Mouse (Mus musculus) ZHBTc4 (cell line): Measurements from ENCODE around the gene Necap2.
A peak's percentile ranks its signal among the peaks of the same experiment; 100 is the strongest.

Source experiments
- DNase-seq: peaks from one replicate; pipeline ENCODE4 v3.0.0-alpha.2; 2011; ENCODE audit warnings: low read depth, low spot score

Necap2 gene

DNA sequence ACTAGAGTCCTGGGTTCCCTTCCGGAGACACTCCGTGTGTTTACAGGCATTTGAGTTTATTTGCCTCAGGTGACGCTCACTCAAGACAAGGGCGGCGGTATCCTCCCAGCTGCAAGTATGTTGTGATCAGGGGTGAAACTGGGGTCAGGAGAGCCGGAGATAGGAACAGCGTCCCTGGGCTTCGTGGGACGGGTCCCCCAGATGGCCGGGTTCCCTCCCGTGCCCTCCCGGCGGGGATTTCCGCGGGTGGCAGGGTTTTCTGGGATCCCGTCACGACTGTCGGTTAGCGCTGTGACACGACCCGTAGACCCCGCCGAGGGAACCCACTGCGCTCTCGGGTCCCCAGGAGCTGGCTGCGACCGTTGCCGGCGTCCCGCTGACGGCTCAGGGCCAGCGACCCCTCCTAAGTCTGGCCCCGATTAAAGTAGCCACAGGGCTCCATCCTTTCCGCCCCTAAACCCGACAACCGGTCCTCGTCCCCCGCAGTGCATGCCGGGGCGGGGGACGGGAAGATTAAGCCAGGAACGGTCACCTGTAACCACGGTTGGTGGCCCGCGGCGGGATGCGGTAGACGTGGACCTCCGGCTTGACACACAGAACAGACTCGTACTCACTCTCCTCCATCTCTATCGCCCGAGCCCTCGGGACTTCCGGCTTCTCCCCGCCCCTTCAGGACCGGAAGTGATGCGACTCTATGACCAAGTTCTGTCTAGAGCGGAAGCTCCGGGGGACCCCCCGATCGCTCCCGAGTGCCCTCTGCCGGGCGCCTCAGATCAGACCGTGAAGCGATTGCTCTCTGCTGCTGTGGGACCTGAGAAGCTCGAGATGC lies at the start of gene Necap2:
TSS of gene Necap2 (minus strand) at position 677 of the 829 bp plus-strand sequence.
- DNase-seq = peak; percentile 98

DNA sequence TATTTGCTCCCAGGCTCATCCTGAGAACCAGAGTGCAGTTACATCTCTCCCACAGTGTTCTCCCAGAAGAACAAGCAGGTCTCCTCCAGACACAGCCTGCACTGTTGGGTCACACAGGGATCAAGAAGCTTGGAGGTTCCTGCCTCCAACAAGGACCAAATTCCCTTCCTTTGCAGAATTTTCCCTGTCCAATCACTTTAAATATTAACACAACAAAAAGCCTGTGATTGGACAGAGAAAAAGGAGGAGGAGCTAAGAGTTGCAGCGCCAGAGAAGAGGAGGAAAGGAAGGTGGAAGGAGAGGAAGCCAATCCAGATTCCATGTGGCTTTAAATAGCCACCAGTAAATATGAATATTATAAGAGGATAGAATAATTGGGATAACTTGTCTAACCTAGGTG lies 44.9 kb upstream of the Necap2 start:
- no peak for DNase-seq

DNA sequence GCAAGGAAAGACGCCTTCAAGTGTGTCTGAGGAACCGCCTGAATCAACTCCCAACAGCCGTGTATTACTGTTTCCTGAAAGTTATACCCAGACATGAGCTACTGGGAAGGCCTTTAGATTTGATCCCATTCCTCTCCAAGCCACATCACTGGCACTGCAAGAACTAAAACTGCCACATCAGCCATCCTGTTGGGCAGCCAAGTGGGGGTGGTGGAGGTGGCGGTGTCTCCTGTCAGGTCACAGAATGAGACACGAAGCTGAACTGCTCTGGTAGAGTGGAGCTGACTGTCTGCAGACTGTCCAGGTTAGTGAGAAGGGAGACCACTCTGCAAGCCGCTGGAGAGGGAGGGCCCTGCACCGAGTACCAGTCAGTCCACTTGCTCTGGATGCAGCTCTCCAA lies 44.5 kb upstream of the Necap2 start:
- DNase-seq = no peak

DNA sequence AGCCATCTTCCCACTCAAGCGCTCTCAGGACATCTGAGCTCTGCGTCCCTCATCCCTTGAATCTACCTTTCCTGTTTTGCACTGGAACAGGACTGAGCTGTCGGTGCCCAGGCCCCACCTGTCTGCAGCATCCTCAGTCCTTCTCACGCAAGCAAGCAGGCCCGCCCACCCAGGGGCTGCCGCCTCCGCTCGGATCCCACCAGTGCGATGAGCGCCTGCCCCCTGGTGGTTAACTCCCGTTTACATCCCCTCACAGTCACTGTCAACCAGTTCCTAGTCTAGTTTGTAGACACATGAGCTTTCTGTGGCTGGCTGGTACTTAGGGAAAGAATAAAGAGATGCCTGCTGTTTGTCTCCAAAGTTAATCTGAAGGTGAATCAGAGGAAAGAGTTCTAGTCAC lies 42.5 kb upstream of the Necap2 start:
- peak; percentile 91 for DNase-seq

DNA sequence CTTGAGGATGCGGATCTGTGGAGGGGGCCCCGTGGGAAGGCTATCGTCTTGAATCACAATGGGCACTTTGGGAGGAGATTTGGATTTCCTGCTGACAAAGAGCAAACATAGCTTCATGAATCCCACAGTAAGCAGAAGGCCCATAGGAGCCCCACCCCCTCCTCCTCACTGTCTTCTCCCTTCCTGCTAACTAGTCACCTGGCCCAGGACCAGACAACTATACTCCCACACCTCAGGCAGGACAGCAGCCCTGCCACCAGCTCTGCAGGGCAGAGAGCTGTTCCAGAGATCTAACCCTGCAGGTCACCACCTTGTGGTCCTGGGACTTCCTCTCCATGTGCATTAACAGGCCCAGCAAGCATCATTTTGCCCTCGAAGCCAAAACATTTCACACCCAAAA lies 40.5 kb upstream of the Necap2 start:
- no peak for DNase-seq

DNA sequence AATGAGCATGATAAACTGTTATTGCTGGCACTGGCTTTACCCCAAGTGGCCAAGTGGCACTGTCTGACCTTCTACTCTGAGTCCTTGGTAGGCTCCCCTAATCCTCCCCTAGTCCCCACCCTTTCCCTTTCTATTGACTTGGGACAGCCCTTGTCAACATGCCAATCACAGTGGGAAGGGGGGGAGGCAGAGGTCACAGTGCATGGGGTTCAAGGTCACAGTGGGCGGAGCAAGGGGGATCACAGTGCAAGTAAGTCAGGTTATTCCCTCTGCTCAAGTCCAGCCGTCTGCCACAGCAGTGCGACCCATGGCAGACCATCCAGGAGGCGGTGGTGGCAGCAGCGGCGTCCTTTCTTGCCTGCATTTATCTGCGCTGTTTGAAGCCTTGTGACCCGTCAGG lies 37.2 kb upstream of the Necap2 start:
- peak; percentile 83 for DNase-seq

DNA sequence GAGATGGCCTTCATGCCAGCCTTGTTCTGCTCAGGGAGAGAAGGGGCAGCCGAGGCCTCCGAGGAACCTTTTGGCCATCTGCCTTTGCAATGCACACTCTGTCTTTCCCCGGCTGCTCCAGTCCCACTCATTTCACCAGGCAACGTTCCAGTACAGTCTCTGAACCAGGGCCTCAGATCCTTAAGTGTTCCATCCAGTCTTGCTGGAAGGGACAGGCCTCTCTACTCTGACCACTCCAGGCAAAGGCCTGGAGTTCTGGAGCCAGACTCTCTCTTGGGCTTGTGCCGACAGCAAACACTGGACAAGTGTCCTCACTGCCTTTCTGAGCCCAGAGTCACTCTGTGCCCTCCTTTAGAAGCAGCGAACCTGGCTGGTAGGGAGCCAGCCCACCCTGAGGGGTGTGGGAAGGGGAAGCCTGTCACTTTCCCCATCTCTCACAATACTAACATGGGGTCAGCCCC lies 36.4 kb upstream of the Necap2 start:
- DNase-seq = no peak

DNA sequence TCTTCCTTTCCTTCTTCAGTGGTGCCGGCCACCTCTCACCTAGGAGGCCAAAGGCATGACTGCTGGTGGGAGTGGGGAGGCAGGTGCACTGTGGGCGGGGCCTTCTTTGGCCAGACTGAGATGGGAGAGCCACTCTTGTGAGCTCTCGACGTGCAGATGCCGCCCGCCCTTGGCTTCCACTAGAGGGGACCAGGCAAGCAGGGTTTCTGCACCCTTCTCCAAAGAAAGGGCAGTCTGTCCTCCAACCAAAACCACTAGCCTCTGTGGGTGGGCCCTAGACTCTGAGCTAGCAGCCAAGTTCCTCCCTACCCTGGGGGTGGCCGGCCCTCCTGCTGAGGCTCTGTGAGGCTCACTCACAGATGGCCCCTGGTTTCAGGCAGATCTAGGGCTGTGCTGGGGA lies 35.7 kb upstream of the Necap2 start:
- peak; percentile 76 for DNase-seq

DNA sequence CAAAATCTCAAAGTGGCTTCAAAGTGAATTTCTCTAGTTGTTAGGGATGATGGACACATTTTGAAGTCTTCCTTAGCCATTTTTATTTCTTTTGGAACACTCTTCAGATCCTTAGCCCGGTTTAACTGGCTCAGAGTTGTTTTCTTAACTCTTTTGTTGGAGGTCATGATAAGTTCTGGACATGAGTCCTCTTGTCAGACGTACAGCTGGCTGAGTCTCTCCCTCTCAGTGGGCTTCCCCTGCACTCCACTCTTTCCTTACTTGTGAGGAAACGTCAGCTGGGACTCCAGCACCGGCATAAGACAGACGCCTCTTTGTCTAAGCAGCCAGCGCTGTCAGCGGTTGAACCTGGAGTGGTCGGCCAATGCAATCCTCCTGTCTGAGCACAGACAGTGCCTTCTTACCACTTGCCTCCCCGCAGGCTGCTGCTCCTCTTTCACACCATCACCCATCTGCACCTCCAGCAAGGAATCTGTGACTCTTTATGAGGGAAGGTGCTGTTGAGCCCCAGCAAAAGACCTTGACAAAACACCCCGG lies 30.1 kb upstream of the Necap2 start:
- DNase-seq = no peak

DNA sequence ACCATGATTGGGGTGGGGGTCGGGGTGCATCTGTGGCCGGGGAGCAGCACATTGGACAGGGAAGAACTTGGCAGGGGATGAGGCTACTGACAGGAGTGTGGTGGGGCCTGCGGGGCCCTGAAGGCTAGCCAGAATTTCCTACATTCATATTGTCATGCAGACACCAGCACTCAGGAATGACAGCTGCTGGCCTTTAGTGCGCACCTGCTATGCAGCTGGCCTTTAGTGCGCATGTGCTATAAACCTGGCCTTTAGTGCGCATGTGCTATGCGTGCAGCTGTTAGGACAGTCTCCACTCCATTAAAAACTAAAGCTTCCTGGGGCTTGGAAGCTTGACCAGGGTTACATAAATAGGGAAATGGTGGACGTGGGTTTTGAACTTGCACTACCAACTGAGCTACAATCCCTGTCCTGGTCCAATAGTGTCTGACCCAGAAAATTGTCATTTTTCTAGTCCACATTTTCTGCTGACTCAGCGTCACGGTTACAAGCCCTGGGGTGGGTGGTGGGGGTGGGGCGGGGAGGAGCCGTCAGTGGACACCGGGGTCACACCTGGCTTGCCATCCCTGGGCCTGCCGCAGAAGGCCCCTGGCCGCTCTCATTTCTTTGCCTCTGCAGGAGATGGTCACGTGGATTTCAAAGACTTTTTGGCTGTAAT lies 28.5 kb upstream of the Necap2 start:
- DNase-seq = no peak

DNA sequence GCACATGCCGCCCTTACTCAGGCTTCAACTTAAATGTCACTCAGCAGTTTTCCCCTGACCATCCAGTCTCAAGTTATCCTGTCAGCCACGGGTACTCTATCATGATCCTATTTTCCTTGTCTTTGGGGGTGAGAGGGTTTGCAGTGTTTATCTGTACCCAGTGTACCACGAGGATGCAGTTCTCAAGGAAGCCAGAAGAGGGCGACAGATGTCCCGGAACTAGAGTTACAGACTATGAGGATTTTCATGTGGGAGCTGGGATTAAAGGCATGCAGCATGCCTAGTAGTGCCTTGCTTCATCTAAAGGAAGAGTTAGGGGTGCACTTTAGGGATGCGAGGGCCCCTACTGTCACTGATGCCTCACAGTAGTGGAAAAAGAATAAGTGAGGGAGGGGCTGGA lies 23.7 kb upstream of the Necap2 start:
- DNase-seq = peak; percentile 86

DNA sequence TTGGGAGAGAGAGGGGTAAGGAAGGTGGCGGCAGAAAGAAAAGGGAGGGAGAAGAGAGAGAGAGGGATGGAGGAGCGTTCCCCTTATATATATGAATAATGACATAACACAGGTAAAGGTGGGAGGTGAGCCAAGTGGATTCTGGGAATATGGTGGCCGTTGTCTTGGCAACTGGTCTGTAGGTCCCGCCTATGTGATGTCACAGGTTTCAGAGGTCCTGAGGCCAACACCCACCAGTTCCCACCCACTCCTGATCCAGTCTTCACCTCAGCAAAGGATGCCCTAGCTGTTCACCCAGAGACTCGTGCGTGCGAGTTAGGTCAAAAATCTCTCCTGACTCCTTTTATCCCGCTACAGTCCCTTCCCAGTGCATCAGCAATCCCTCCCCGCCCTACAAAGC lies 23.1 kb upstream of the Necap2 start:
- peak; percentile 54 for DNase-seq

DNA sequence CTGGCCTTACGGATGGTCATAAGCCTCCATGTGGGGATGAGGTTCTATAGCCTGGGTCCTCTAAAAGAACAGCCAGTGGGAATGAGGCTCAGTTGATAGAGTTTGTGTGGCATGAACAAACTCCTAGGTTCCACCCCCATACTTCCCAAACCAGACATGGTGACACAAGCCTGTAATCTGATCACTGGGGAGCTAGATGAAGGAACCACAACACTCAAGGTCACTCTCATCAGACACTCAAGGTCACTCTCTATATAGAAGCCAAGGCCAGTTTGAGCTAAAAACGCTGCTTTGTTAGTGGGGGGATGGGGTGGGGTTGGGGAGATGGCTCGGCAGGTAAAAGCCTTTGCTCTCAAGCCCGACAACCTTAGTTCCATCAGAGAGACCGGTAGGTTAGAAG lies 21.8 kb upstream of the Necap2 start:
- no peak for DNase-seq

DNA sequence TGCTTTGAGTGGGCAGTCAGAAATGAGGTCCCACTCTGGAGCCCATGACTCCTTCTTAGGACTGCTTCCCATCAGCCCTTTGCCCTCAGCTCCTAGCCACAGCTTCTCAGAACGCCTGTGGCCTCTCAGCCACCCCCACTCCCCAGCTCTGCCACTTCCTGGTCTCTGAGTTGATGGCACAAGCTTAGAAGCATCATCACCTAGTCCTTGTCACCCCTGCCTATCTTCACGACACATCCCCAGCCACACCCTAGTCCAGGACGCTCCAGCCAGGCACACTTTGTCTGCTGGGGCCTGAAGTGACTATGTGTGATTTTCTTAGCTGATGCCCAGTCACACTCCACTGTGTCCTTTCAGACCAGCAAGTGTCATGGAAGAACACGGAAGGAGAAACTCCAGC lies 20.8 kb upstream of the Necap2 start:
- DNase-seq = no peak

DNA sequence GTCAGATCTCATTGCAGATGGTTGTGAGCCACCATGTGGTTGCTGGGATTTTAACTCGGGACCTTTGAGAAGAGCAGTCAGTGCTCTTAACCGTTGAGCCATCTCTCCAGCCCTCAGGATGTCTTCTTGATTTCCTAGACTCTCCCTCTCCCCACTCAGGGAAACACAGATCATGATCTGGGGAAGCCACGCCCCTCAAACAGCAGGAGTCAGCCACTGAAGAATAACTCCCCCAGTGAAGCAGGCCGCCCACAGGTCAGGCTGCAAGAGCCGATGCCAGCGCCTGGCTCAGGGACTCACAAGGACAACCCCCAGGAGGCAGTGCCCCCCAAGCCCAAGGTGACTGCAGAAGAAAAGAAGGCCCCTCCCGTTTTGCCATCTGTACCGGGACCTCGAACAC lies 18.6 kb upstream of the Necap2 start:
- peak; percentile 57 for DNase-seq

DNA sequence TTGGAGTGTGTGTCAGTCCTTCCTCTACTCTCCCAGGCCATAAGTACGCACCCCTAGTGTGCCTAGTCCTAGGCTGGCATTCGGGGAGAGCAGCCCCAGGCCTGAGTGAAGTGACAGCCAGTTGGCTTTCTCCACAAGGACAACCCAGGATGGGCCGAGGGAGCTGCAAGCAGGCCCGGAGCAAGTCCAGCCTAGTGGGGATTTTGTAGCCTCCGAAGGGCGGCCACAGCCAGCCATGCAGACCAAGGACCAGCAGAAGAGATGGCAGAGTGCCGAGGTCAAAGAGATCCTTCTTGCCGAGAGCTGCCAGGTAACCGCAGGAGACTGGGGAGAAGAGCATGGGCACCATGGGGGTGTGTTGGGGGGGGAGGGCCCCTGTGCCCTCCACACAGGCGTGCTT lies 16.9 kb upstream of the Necap2 start:
- DNase-seq = no peak

DNA sequence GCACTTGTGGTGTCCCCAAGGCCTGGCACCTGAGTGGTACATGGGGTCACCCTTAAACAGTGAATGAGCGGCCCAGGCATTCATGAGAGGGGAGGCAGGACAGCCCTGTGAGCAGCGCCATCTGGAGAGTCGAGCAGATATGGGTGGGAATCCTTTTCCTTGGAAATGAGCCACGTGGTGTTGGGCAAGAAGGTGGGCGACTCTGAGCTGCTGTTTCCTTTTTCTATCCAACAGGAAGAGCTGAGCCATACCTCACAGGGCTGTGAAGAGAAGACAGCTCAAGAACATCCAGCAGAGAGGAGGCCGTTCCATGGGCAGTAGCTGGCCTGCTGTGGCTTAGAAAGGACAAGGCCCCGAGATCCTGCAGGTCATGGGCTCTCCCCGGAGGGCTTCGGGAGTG lies 10.6 kb upstream of the Necap2 start:
- no peak for DNase-seq

DNA sequence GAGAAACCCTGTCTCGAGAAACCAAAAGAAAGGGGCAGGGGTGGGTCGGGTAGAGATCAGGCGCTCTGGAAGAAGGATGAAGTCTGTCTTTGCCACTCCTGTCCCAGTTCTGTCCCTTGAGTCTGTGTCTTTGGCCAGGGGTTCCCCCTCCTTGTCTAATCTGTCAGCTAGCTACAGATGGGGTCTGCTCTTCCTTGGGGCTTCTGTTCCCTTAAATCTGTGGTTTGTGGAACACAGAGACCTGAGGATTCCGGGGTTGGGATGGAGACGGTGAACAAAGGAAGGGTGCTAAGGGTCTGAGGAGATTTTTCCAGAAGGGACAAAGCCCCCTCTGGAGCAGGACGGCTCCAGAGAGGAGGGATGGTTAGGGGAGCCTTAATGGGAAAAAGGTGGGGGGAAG lies 9.9 kb upstream of the Necap2 start, which contains the start of gene Spata21:
TSS of gene Spata21 (plus strand) at position 301 of the 400 bp plus-strand sequence.
- DNase-seq = no peak

DNA sequence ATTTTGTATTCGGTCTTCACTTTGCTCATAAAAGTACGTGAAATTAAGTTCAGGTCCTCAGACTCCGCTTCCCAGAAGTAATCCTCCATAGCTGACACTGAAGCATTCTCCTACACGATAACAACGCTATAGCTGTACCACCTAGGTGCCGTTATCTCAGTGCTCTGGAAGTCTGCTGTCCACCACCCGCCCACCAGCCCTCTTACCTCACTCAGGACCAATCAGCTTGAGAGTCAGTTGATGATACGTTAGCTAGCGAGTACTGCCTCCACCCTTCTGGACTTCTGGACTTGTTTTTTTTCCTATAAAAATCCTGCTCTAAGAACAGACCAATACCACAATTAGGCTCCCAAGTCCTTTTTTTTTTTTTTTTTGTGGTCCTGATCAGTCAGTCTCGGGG lies 8.7 kb upstream of the Necap2 start:
- no peak for DNase-seq

DNA sequence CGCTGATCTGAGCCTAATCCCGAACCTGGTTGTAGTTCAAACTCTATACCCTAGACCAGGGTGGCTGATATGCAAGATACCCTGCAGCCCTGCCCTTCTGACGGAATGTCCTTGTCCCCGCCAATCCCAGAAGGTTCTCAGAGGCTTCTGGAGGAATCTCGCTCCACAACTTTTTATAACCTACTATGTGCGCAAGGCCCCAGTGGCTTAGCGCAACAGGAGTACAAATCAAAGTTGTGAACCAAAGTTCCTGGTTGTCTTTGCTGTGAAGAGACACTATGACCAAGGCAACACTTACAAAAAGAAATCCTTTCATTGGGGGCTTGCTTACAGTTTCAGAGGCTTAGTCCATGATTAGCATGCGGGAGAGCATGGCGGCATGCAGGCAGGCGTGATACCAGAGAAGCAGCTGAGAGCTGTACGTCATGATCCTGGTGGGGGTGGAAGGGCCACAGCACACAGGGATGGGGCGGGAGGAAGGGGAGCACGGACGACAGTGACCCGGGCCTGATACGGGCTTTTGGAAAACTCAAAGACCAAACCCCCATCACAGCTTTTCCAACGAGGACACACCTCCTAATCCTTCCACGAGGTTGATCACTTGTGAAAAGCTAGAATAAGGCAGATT lies 467 bp upstream of the Necap2 start:
- peak; percentile 51 for DNase-seq

DNA sequence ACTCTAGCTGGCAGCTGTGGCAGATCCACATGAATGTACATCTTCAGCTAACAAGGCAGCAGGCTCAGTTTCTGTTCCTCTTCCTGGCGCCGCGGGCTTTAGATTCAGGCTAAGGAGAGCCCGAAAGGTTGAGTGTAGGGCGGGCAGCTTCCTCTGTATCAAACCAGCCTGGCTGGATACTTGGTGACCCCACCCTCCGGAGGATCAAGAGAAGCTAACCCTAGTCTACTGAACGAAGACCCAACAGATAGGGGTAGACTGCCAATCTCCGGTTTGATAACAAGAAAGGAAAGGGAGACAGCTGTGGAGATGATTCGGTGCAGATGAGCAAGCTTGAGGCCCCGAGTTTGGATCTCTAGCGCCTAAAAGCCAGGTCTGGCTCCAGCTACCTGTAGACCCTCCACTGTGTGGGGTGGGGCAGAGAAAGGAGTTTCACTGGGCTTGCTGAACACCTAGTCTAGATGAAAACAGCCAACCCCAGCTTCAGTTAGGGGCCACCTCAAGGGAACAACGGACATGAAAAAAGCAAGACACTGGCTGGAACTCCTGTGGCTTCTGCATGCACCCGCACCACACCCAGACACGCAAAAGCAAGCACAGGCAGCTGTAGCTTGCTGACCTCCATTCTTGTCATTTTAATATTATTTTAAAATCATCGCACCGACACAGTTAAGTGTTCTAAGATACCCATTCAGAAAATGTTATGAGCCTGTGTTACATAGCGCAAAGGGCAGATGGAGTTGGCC lies 1.2 kb downstream of the Necap2 start:
- DNase-seq = no peak

DNA sequence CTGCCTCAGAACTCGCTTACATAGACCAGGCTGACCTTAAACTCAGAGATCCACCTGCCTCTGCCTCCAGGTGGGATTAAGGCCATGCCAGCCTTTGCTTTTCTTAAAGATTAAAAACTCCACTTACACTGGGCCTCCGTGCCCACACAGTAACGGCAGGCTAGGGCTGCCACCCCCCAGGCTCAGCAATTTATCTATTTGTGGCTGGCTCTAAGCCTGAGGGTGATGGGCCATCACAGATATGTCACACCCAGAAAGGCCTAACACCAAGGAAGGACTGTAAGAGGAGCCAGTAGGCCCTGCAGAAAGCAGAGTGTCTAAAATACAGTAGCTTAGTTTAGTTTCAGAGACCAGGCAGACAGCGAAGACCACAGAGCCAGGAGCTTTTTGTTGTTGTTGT lies 4.0 kb downstream of the Necap2 start:
- DNase-seq = no peak
